Mouse (Mus musculus): Measurements from ENCODE around the gene Cers5. TPM values are rescaled to one million over a fixed set of nuclear protein-coding genes. Genes with fewer than 3 reads are reported as not detected.

Gene Cers5
- total RNA-seq, 2 experiments from 2014 or later: 34.4 to 35.2 TPM

Other genes starting within 250 kb of the Cers5 start
- 100 to 1,000 TPM; 451 to 453 TPM for gene Faim2, start 244.7 kb downstream of the Cers5 start, total RNA-seq (2021)
- gene Aqp2, start 193.8 kb downstream of the Cers5 start, total RNA-seq (2021): not detected
- under 1 TPM in 1 of 2 experiments, not detected in 1; 0.30 TPM for gene Aqp5, start 182.1 kb downstream of the Cers5 start, total RNA-seq (2021)
- under 1 TPM; 0.35 to 0.61 TPM for gene Aqp6, start 171.5 kb downstream of the Cers5 start, total RNA-seq (2021)
- 10 to 100 TPM; 12.4 to 13.0 TPM for gene Racgap1, start 121.2 kb downstream of the Cers5 start, total RNA-seq (2021)
- gene Asic1, start 102.5 kb downstream of the Cers5 start, total RNA-seq (2021): 10 to 100 TPM; 62.7 to 75.8 TPM
- 100 to 1,000 TPM; 149 to 156 TPM for gene Smarcd1, start 70.8 kb downstream of the Cers5 start, total RNA-seq (2021)
- gene Gm17349, start 67.4 kb downstream of the Cers5 start, total RNA-seq (2021): 1 to 10 TPM; 2.6 to 6.1 TPM
- gene Gpd1, start 55.4 kb downstream of the Cers5 start, total RNA-seq (2021): 10 to 100 TPM; 76.6 to 82.3 TPM
- 100 to 1,000 TPM; 126 TPM for gene Cox14, start 47.3 kb downstream of the Cers5 start, total RNA-seq (2021)
- 1 to 10 TPM; 7.0 to 9.6 TPM for gene Lima1, start 102.6 kb upstream of the Cers5 start, total RNA-seq (2021)
- gene Fam186a, start 194.2 kb upstream of the Cers5 start, total RNA-seq (2021): under 1 TPM in 1 of 2 experiments, not detected in 1; 0.05 TPM
- 10 to 100 TPM; 46.5 to 50.4 TPM for gene Larp4, start 197.2 kb upstream of the Cers5 start, total RNA-seq (2021)